Mouse (Mus musculus): ENCODE measurements at regions not wholly inside any gene's neighbourhood (a gene's known extent, or its start where the extent isn't known, plus 50 kb on each side); places are given as distances from the start of the nearest gene placed in this dataset.

- TF ChIP-seq CTCF (IDR thresholded peaks at IDR 0.05; ENCODE audit: low read depth) (no peak), EP300 (IDR thresholded peaks at IDR 0.05; ENCODE audit: low read depth) (no peak)
Measured at GRCm38 (mm10) chr17:51649213-51649815, 183.8 kb downstream of the Satb1 start.

All from liver, postnatal 0 days (tissue).